Mouse (Mus musculus) small intestine, adult 2 months (tissue): ENCODE data around the gene Nmur1. TPM values are rescaled to one million over a fixed set of nuclear protein-coding genes. Genes with fewer than 3 reads are reported as not detected.

ENCODE experiments used
- H3K27ac ChIP-seq: fragments of 200-500 bp; 2 replicates; pipeline ENCODE4 v1.5.1; 2012; ENCODE audit warnings: low read depth, low read length, control low read depth, inconsistent platforms; ENCODE audit not compliant: insufficient read depth
- H3K27me3 ChIP-seq: fragments of 200-500 bp; 2 replicates; pipeline ENCODE4 v1.6.1; 2012; ENCODE audit warnings: mild to moderate bottlenecking, moderate library complexity, low read length, inconsistent platforms; ENCODE audit not compliant: control insufficient read depth, insufficient read depth
- H3K36me3 ChIP-seq: fragments of 200-500 bp; 2 replicates; pipeline ENCODE4 v1.6.1; 2012; ENCODE audit warnings: mild to moderate bottlenecking, low read length, control low read depth, inconsistent platforms; ENCODE audit not compliant: control insufficient read depth, insufficient read depth
- H3K4me1 ChIP-seq: fragments of 200-500 bp; 2 replicates; pipeline ENCODE4 v1.6.1; 2012; ENCODE audit warnings: low read length, inconsistent platforms, mixed read lengths; ENCODE audit not compliant: control insufficient read depth, insufficient read depth, insufficient read length
- H3K4me3 ChIP-seq: fragments of 200-500 bp; 2 replicates; pipeline ENCODE4 v1.5.1; 2012; ENCODE audit warnings: low read depth, mild to moderate bottlenecking, control low read depth, inconsistent platforms, low read length, moderate library complexity
- CTCF ChIP-seq: fragments of 200-500 bp; IDR thresholded peaks from 2 replicates; pipeline ENCODE4 v1.5.1; 2012; ENCODE audit warnings: low read depth, mild to moderate bottlenecking, control low read depth, inconsistent platforms, low read length, moderate library complexity, mixed read lengths; ENCODE audit not compliant: insufficient replicate concordance, insufficient read length; ENCODE audit errors: extremely low read depth
- POLR2A ChIP-seq: fragments of 200-500 bp; IDR thresholded peaks from 2 replicates; pipeline ENCODE4 v1.6.1; 2012; ENCODE audit warnings: low read depth, mild to moderate bottlenecking, control low read depth, inconsistent platforms, low read length, moderate library complexity
- WGBS: fragments of 180-500 bp; shearing (Covaris S2); methylation state at CpG from one replicate; pipeline ENCODE4 v1.1.7; 2018; 5-methylcytosine and 5-hydroxymethylcytosine counted together
- polyA plus RNA-seq: library from polyadenylated mRNA; depleted of rRNA; stranded (reverse); fragments of >200 nt; gene quantifications from 2 replicates; pipeline ENCODE4 v1.2.3, GENCODE M21; 2012

The Nmur1 gene
- polyA plus RNA-seq, 1 experiment: 11.1 TPM

GRCm38 (mm10) chr1:86434439-86435201 lies 8.6 kb upstream of the Nmur1 start:
- peak; percentile 75 for TF ChIP-seq POLR2A
- no peak for TF ChIP-seq CTCF
- no peaks in the 10 kb centered on the region for H3K36me3 ChIP-seq
- no peaks in the 10 kb centered on the region for H3K27me3 ChIP-seq
- H3K4me3 ChIP-seq: peak overlapping the region; percentile 67
- H3K4me1 ChIP-seq: peaks cover 15% of the 10 kb centered on the region
- 5% methylated on average over 46 of the region's 46 CpGs for WGBS
- H3K27ac ChIP-seq: peak overlapping the region; percentile 81

DNA sequence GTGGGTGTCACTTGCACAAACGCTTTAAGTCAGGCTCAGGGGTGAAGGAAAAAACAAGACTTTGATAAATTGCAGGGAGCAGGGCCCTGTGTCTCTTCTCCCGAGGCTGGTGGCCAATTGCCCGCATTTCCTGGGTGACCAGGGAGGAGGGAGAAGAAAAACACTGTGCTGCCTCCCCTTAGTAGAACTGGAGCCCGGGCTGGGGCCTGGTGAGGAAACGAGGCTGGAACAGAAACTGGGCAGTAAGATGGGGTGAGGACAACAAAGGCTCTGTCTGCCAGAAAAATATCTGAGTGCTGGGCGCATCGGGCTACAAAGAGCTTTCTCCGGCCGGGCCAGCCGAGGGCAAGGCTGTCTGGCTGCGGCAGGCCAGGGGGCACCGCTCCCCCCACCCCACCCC lies 8.0 kb upstream of the Nmur1 start:
- Histone ChIP-seq H3K4me3 (peak overlapping the region; percentile 55), H3K27me3 (no peaks in the 10 kb centered on the region), H3K36me3 (no peaks in the 10 kb centered on the region), H3K27ac (peak overlapping the region; percentile 88), H3K4me1 (peaks cover 15% of the 10 kb centered on the region)
- under 1% methylated on average over 12 of the region's 12 CpGs for WGBS
- TF ChIP-seq CTCF (no peak), POLR2A (no peak)

DNA sequence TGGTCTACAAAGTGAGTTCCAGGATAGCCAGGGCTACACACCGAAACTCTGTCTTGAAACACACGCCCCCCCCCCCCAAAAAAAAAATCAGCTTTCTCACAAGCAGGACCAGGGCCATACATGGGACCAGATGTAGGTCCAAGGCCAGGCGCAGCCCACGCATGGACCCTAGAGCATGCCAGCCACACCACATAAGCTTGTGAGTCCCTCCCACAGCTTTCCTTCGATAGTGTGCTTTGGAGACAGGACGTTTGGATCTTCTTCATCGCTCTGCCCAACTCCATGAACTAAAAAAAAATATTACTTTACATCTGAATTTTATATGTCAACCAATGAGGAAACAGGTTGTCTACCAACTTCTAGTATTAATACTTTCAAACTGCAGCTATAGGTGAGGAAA lies 7.3 kb upstream of the Nmur1 start:
- Histone ChIP-seq H3K4me1 (peaks cover 15% of the 10 kb centered on the region), H3K27me3 (no peaks in the 10 kb centered on the region), H3K4me3 (no peak overlapping the region), H3K36me3 (no peaks in the 10 kb centered on the region), H3K27ac (0 out of 2 replicates have a peak overlapping the region, but pooled peaks have one; percentile 88)
- whole genome bisulfite sequencing: 84% methylated on average over 7 of the region's 7 CpGs
- TF ChIP-seq CTCF (no peak), POLR2A (no peak)

GRCm38 (mm10) chr1:86432778-86433177 lies 6.8 kb upstream of the Nmur1 start:
- no peak overlapping the region; the same call in 1 of the 2 replicates for H3K27ac ChIP-seq
- no peak for TF ChIP-seq POLR2A
- TF ChIP-seq CTCF: no peak
- no peaks in the 10 kb centered on the region for H3K27me3 ChIP-seq
- H3K4me1 ChIP-seq: peaks cover 12% of the 10 kb centered on the region
- no peaks in the 10 kb centered on the region for H3K36me3 ChIP-seq
- 50% methylated on average over 4 of the region's 4 CpGs for WGBS
- H3K4me3 ChIP-seq: no peak overlapping the region

GRCm38 (mm10) chr1:86430056-86430455 lies 4.0 kb upstream of the Nmur1 start:
- 44% methylated on average over 2 of the region's 2 CpGs for WGBS
- Histone ChIP-seq H3K4me1 (peaks cover 8% of the 10 kb centered on the region), H3K36me3 (no peaks in the 10 kb centered on the region), H3K27ac (no peak overlapping the region), H3K27me3 (no peaks in the 10 kb centered on the region), H3K4me3 (no peak overlapping the region)
- TF ChIP-seq CTCF (peak; percentile 66; the same call in 1 of the 2 replicates), POLR2A (no peak)

- no peak overlapping the region for H3K27ac ChIP-seq
- no peaks in the 10 kb centered on the region for H3K27me3 ChIP-seq
- 52% methylated on average over 11 of the region's 11 CpGs for WGBS
- H3K4me1 ChIP-seq: no peaks in the 10 kb centered on the region
- H3K4me3 ChIP-seq: no peak overlapping the region
- no peak for TF ChIP-seq POLR2A
- no peaks in the 10 kb centered on the region for H3K36me3 ChIP-seq
Measured at GRCm38 (mm10) chr1:86424835-86425547, 1.0 kb downstream of the Nmur1 start.

DNA sequence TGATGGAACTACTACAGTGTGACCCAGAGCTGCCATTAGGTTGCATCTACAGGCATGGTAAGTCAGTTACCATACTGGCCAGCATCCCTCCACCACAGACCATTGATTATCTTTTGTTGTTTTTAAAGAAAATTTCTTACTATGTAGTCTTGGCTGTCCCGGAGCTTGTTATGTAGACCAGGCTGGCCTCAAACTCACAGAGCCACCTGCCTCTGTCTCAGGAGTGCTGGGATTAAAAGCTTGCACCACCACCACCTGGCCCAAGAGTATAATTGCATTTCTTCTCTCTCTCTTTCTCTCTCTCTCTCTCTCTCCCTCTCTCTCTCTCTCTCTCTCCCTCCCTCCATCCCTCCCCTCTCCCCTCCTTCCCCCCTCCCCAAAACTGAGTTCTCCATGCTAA lies 1.7 kb downstream of the Nmur1 start:
- Histone ChIP-seq H3K4me3 (no peak overlapping the region), H3K4me1 (no peaks in the 10 kb centered on the region), H3K36me3 (no peaks in the 10 kb centered on the region), H3K27ac (no peak overlapping the region), H3K27me3 (no peaks in the 10 kb centered on the region)
- TF ChIP-seq CTCF: no peak
- no peak for TF ChIP-seq POLR2A
- 84% methylated on average over 1 of the region's 1 CpGs for WGBS
